Mouse (Mus musculus) intestine, embryonic 14.5 days (tissue): ENCODE measurements around the gene Fam83g. TPM values are rescaled to one million over a fixed set of nuclear protein-coding genes. Genes with fewer than 3 reads are reported as not detected.
"Not testable (repeated sequence)": the region's sequence is repeated elsewhere in the genome, so short reads cannot be mapped to it uniquely, and the experiment has no call there.

Source experiments
- ATAC-seq: fragments of 200-750 bp; cut with Nextera tagmentation; replicated peaks from 2 replicates; pipeline ENCODE4 v1.8.0; 2017; ENCODE audit warnings: low read depth, moderate number of reproducible peaks, moderate TSS enrichment, moderate library complexity; ENCODE audit not compliant: low FRiP score, low TSS enrichment
- DNase-seq: peaks from one replicate; pipeline ENCODE4 v3.0.0-alpha.2; 2018; ENCODE audit warnings: low spot score
- H3K27ac ChIP-seq: fragments of 300-500 bp; sonication (generic); 2 replicates; pipeline ENCODE4 v1.5.1; 2014; ENCODE audit warnings: low read depth, mild to moderate bottlenecking, control low read depth
- H3K27me3 ChIP-seq: fragments of 300-500 bp; sonication (generic); replicated peaks from 2 replicates; pipeline ENCODE4 v1.6.1; 2014; ENCODE audit warnings: low read length, control low read depth; ENCODE audit not compliant: control insufficient read depth, insufficient read depth
- H3K36me3 ChIP-seq: fragments of 300-500 bp; sonication (generic); 2 replicates; pipeline ENCODE4 v1.6.1; 2014; ENCODE audit warnings: low read length, control low read depth; ENCODE audit not compliant: control insufficient read depth, insufficient read depth
- H3K4me1 ChIP-seq: fragments of 300-500 bp; sonication (generic); replicated peaks from 2 replicates; pipeline ENCODE4 v1.6.1; 2014; ENCODE audit warnings: low read length, control low read depth, mixed read lengths; ENCODE audit not compliant: control insufficient read depth, insufficient read depth
- H3K4me2 ChIP-seq: fragments of 300-500 bp; sonication (generic); 2 replicates; pipeline ENCODE4 v1.6.1; 2014; ENCODE audit warnings: low read length
- H3K4me3 ChIP-seq: fragments of 300-500 bp; sonication (generic); 2 replicates; pipeline ENCODE4 v1.5.1; 2014; ENCODE audit warnings: low read depth, low read length, control low read depth, mixed read lengths
- H3K9ac ChIP-seq: fragments of 300-500 bp; sonication (generic); 2 replicates; pipeline ENCODE4 v1.6.1; 2014; ENCODE audit warnings: mild to moderate bottlenecking, low read length
- H3K9me3 ChIP-seq: fragments of 300-500 bp; sonication (generic); 2 replicates; pipeline ENCODE4 v1.6.1; 2016; ENCODE audit warnings: low read length, control low read depth; ENCODE audit not compliant: control insufficient read depth
- WGBS: fragments of 180-500 bp; shearing (Covaris S2); extraction: QIAGEN DNeasy Blood & Tissue Kit; methylation state at CpG from one replicate; pipeline ENCODE4 v1.1.7; 2014; 5-methylcytosine and 5-hydroxymethylcytosine counted together
- polyA plus RNA-seq: library from polyadenylated mRNA; unstranded; fragments of >200 nt; fragmentation: Nextera tagmentation; extraction: Ambion mirVana; gene quantifications from 2 replicates; pipeline ENCODE4 v1.2.1, GENCODE M21; 2014

Fam83g gene
- polyA plus RNA-seq = 3.7 and 4.6 TPM in 2 replicates

DNA sequence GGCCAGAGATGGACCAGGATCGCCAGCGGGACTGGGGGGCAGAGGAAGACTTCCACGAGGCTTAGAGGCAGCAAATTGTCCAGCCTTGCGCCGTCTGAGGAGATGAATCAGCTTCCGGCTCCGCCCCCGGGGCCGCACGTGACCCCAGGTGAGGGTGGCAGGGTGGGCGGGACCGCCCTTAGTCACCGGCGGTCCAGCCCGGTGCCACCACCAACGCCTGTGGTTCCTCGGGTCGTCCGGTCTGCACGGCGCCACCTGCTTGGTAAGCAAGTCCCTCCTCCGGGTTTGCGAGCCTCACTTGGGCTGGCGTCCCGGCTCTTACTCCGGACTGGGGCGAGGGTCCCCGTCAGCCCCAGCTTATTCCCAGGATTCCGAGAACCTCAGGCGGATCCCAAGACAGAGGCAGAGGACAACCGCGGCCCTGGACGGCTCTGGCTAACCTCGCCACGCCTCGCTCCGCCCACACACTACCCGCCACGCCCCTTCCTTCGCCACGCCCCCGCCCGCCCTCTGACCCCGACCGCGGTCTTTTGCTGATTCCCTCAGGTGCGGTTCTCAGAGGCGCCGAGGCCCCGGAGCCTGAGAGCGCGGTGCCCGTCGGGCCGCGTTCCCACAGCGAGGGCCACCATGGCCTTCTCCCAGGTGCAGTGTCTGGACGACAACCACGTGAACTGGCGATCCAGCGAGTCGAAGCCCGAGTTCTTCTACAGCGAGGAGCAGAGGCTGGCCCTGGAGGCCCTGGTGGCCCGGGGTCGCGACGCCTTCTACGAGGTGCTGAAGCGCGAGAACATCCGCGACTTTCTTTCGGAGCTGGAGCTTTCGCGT, at the start of gene Fam83g:
Fam83g (plus strand) TSS at position 185 of the 825 bp plus-strand sequence.
- no peak within 1 kb of the TSS for H3K27ac ChIP-seq
- ATAC-seq (peak; percentile 87), DNase-seq (peak; percentile 92)
- H3K36me3 ChIP-seq = no peaks in the 10 kb centered on the region
- peak within 1 kb of the TSS; percentile 69 for H3K4me2 ChIP-seq
- no peaks in the 10 kb centered on the region for H3K9me3 ChIP-seq
- H3K27me3 ChIP-seq = peaks cover 22% of the 10 kb centered on the region
- H3K9ac ChIP-seq = peak within 1 kb of the TSS; percentile 25
- H3K4me1 ChIP-seq = peaks cover 13% of the 10 kb centered on the region; the same call in 1 of the 2 replicates
- WGBS = 2% methylated on average over 76 of the region's 76 CpGs
- peak within 1 kb of the TSS; percentile 38 for H3K4me3 ChIP-seq

DNA sequence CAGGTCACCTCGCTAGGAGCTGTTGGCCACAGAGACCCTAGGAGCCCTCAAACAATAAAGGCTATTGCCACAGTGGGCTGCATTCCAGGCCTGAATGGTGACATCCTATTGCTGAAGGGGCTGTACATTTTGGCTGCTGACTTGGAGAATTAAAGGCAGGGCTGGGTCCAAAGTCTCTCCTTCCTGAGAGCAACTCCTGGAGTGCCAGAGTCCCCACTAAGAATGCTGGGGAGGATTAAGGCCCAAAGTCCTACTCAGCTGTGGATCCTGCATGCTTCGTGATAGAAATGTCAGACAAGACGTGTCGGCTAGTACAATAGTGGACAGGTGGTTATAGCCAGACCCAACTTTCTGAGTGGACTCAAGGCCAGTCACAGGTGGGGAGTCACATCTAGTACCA, 47.6 kb upstream of the Fam83g start:
- not testable (repeated sequence) for H3K4me2 ChIP-seq, H3K4me1 ChIP-seq, H3K36me3 ChIP-seq, H3K9ac ChIP-seq, H3K4me3 ChIP-seq, H3K9me3 ChIP-seq, H3K27ac ChIP-seq, H3K27me3 ChIP-seq, ATAC-seq, DNase-seq
- whole genome bisulfite sequencing = 88% methylated on average over 3 of the region's 4 CpGs

- H3K9ac ChIP-seq = no peak overlapping the region
- H3K4me1 ChIP-seq = no peaks in the 10 kb centered on the region
- H3K36me3 ChIP-seq = no peaks in the 10 kb centered on the region
- H3K9me3 ChIP-seq = no peaks in the 10 kb centered on the region
- H3K27ac ChIP-seq = no peak overlapping the region
- no peaks in the 10 kb centered on the region for H3K27me3 ChIP-seq
- H3K4me3 ChIP-seq = no peak overlapping the region
- no peak overlapping the region for H3K4me2 ChIP-seq
- WGBS = 73% methylated on average over 1 of the region's 1 CpGs
- ATAC-seq (no peak), DNase-seq (no peak)
Observed at GRCm38 (mm10) chr11:61637413-61637812, 46.5 kb upstream of the Fam83g start.

GRCm38 (mm10) chr11:61637856-61638255, 46.0 kb upstream of the Fam83g start:
- Histone ChIP-seq H3K27me3 (no peaks in the 10 kb centered on the region), H3K36me3 (no peaks in the 10 kb centered on the region), H3K9me3 (no peaks in the 10 kb centered on the region), H3K9ac (no peak overlapping the region), H3K4me2 (no peak overlapping the region), H3K27ac (no peak overlapping the region), H3K4me1 (no peaks in the 10 kb centered on the region), H3K4me3 (no peak overlapping the region)
- 93% methylated on average over 3 of the region's 3 CpGs for WGBS
- DNase-seq = no peak
- ATAC-seq = no peak

- no peak overlapping the region for H3K4me3 ChIP-seq
- no peak overlapping the region for H3K9ac ChIP-seq
- no peak overlapping the region for H3K27ac ChIP-seq
- WGBS = 75% methylated on average over 12 of the region's 12 CpGs
- no peak for ATAC-seq
- no peaks in the 10 kb centered on the region for H3K27me3 ChIP-seq
- H3K4me1 ChIP-seq = no peaks in the 10 kb centered on the region
- no peaks in the 10 kb centered on the region for H3K36me3 ChIP-seq
- DNase-seq = no peak
- H3K9me3 ChIP-seq = no peaks in the 10 kb centered on the region
- no peak overlapping the region for H3K4me2 ChIP-seq
Observed at GRCm38 (mm10) chr11:61638764-61639536, 44.9 kb upstream of the Fam83g start.

- 88% methylated on average over 6 of the region's 6 CpGs for WGBS
- no peak overlapping the region for H3K9ac ChIP-seq
- H3K4me1 ChIP-seq = peaks cover 3% of the 10 kb centered on the region; the same call in 1 of the 2 replicates
- no peak overlapping the region for H3K4me3 ChIP-seq
- ATAC-seq (no peak), DNase-seq (no peak)
- H3K27me3 ChIP-seq = no peaks in the 10 kb centered on the region
- no peak overlapping the region for H3K4me2 ChIP-seq
- H3K36me3 ChIP-seq = no peaks in the 10 kb centered on the region
- H3K27ac ChIP-seq = no peak overlapping the region
- no peaks in the 10 kb centered on the region for H3K9me3 ChIP-seq
Observed at GRCm38 (mm10) chr11:61639601-61640177, 44.2 kb upstream of the Fam83g start.

DNA sequence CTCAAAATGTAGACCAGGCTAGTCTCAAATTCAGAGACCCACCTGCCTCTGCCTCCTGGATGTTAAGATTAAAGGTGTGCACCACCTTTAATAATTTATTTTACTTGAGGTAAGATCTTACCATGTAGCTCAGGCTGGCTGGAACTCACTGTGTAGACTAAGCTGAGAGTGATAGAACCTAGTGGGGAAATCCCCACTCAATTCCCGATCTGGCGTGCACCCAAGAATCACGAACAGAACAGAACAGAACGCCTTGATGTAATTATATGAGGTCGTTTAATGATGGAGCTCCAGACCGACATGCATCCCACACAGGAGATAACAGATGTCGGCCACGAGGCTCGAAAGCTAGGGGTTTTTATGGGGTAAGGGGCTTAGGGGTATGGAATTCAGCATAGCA, 43.3 kb upstream of the Fam83g start:
- not testable (repeated sequence) for H3K36me3 ChIP-seq, ATAC-seq, H3K4me2 ChIP-seq, DNase-seq, H3K4me3 ChIP-seq, H3K9ac ChIP-seq, H3K4me1 ChIP-seq, H3K27ac ChIP-seq, H3K9me3 ChIP-seq, H3K27me3 ChIP-seq
- WGBS = 51% methylated on average over 9 of the region's 9 CpGs

DNA sequence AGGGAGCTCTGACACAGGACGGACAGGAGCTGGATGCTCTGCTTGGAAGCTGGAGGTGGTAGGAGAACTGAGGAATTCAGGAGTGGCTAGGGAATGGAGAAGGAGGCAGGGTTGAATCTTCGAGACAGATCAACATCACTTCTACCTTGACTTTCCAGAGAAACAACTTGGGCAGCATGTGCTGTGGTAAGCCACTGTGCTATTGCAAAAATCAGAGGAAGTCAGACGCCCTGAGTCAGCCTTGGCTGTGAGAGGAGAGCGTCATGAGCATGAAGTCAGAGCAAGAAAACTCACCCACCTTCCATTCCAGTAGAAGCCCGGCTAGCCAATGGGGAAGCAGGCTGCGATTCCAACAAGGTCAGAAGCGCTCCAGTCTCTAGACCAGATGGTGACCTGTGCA, 41.8 kb upstream of the Fam83g start:
- WGBS = 85% methylated on average over 7 of the region's 7 CpGs
- H3K9ac ChIP-seq = no peak overlapping the region

More for the DNA sequence above, 41.8 kb upstream of the Fam83g start:
- no peaks in the 10 kb centered on the region for H3K27me3 ChIP-seq
- no peak overlapping the region for H3K4me2 ChIP-seq
- H3K27ac ChIP-seq = no peak overlapping the region
- H3K4me1 ChIP-seq = peaks cover 6% of the 10 kb centered on the region; the same call in 1 of the 2 replicates
- DNase-seq (no peak), ATAC-seq (no peak)
- no peak overlapping the region for H3K4me3 ChIP-seq
- no peaks in the 10 kb centered on the region for H3K9me3 ChIP-seq
- no peaks in the 10 kb centered on the region for H3K36me3 ChIP-seq
